Comparison of ENCODE assay signal across 23 mouse cellular contexts in the genomic region with DNA sequence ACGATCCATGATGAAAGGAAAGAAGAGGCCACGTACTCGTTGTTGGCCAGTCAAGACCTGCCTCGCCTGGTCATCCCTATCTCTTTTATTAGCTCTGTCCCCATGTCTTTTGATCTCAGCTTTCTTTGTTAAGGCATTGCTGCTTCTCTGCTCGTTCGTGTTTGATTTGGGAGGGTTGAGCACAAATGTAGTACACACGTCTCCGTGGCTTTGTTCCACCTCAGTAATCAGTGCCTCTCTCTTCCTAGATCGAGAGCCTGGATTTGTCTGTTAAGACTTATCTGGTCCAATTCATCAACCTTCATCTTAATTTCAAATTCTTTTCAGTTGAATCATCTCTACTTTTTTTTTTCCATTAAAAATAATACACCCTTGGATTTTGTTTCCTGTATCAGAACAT.
"Had no signal": no experiment of that assay in that cellular context is flagged by ENCODE, and none has a peak within 500 bp of the region (broad histone marks: within the 10 kb centered on the region; RNA-seq: fewer than 3 reads in every experiment).

No protein-coding gene starts in this region.

- H3K9ac ChIP-seq: limb, embryonic 13.5 days; liver, embryonic 12.5 days; liver, embryonic 15.5 days; lung, embryonic 15.5 days; midbrain, embryonic 12.5 days; neural tube, embryonic 13.5 days had no signal

- DNase-seq: kidney, adult 2 months; kidney, postnatal 25 days; liver; lung, adult 18-20 months; lung, postnatal 36 days; right cerebral cortex, adult 18-20 months; right cerebral cortex, postnatal 14 days; right cerebral cortex, postnatal 4 days; thymus, adult 18-20 months; thymus, postnatal 36 days had no signal

- H3K27ac ChIP-seq: kidney, postnatal 0 days; layer of hippocampus, adult 2 months; limb, embryonic 10.5 days; limb, embryonic 13.5 days; liver, embryonic 12.5 days; liver, embryonic 15.5 days; lung, embryonic 15.5 days; midbrain, embryonic 12.5 days; neural tube, embryonic 13.5 days; stomach, postnatal 0 days had no signal

- ATAC-seq: intestine, postnatal 0 days; liver, embryonic 12.5 days had no signal

- H3K9me3 ChIP-seq: limb, embryonic 10.5 days; limb, embryonic 13.5 days; liver, embryonic 12.5 days; liver, embryonic 15.5 days; lung, embryonic 15.5 days; megakaryocyte, embryonic 14.5 days; midbrain, embryonic 12.5 days; neural tube, embryonic 13.5 days had no signal

- H3K4me3 ChIP-seq: layer of hippocampus, adult 2 months; limb, embryonic 10.5 days; limb, embryonic 13.5 days; liver, embryonic 12.5 days; liver, embryonic 15.5 days; lung, embryonic 15.5 days; megakaryocyte, embryonic 14.5 days; midbrain, embryonic 12.5 days; myocyte; neural tube, embryonic 13.5 days had no signal

- H3K4me2 ChIP-seq: limb, embryonic 13.5 days; liver, embryonic 12.5 days; liver, embryonic 15.5 days; lung, embryonic 15.5 days; midbrain, embryonic 12.5 days; neural tube, embryonic 13.5 days had no signal

- H3K4me1 ChIP-seq: limb, embryonic 13.5 days; liver, embryonic 15.5 days; lung, embryonic 15.5 days had no signal

- H3K36me3 ChIP-seq: limb, embryonic 10.5 days; limb, embryonic 13.5 days; liver, embryonic 12.5 days; liver, embryonic 15.5 days; lung, embryonic 15.5 days; midbrain, embryonic 12.5 days; neural tube, embryonic 13.5 days had no signal

- H3K27me3 ChIP-seq: limb, embryonic 13.5 days; liver, embryonic 12.5 days; liver, embryonic 15.5 days; lung, embryonic 15.5 days; megakaryocyte, embryonic 14.5 days; midbrain, embryonic 12.5 days had no signal
